Mouse (Mus musculus) MEL (cell line): Measurements from ENCODE around the gene Retsat. TPM values are rescaled to one million over a fixed set of nuclear protein-coding genes. Genes with fewer than 3 reads are reported as not detected.

Experiments used
- DNase-seq: peaks from one replicate; pipeline ENCODE4 v3.0.0; 2011; ENCODE audit warnings: low read depth, low spot score
- H3K27ac ChIP-seq: 2 replicates; pipeline ENCODE4 v1.5.1; 2012; ENCODE audit warnings: low read depth, mild to moderate bottlenecking, control low read depth, low read length, moderate library complexity; ENCODE audit not compliant: control insufficient read depth
- H3K27me3 ChIP-seq, 2 experiments: fragments of 150-350 bp in 1 of 2; sonication (generic) in 1 of 2; 2 replicates each; pipeline ENCODE4 v1.6.1; 2012; ENCODE audit warnings: low read length in 2 of 2, mild to moderate bottlenecking in 2 of 2, improper control_type of control experiment in 1 of 2, moderate library complexity in 1 of 2; ENCODE audit not compliant: insufficient read depth in 2 of 2, control insufficient read depth in 1 of 2
- H3K36me3 ChIP-seq, 2 experiments: 2 replicates each; pipeline ENCODE4 v1.6.1; 2012 to 2014; ENCODE audit warnings: low read length in 2 of 2, improper control_type of control experiment in 1 of 2, inconsistent platforms in 1 of 2, mild to moderate bottlenecking in 1 of 2; ENCODE audit not compliant: insufficient read depth in 2 of 2, control insufficient read depth in 1 of 2
- H3K4me1 ChIP-seq, 2 experiments: fragments of 150-350 bp in 1 of 2; sonication (generic) in 1 of 2; 2 replicates each; pipeline ENCODE4 v1.6.1; 2012; ENCODE audit warnings: low read length in 2 of 2, improper control_type of control experiment in 1 of 2, mild to moderate bottlenecking in 1 of 2; ENCODE audit not compliant: insufficient read depth in 2 of 2, control insufficient read depth in 1 of 2
- H3K4me3 ChIP-seq, 2 experiments: fragments of 150-350 bp in 1 of 2; sonication (generic) in 1 of 2; 2 replicates each; pipeline ENCODE4 v1.5.1; 2012; ENCODE audit warnings: low read depth in 2 of 2, low read length in 2 of 2, mild to moderate bottlenecking in 2 of 2, moderate library complexity in 2 of 2, control low read depth in 1 of 2, improper control_type of control experiment in 1 of 2; ENCODE audit not compliant: control insufficient read depth in 1 of 2, insufficient read depth in 1 of 2
- H3K79me2 ChIP-seq: 2 replicates; pipeline ENCODE4 v1.6.1; 2012; ENCODE audit warnings: mild to moderate bottlenecking, low read length, moderate library complexity; ENCODE audit not compliant: control insufficient read depth, poor library complexity, insufficient read depth
- H3K9ac ChIP-seq: 2 replicates; pipeline ENCODE4 v1.6.1; 2012; ENCODE audit warnings: low read depth, mild to moderate bottlenecking, control low read depth, low read length, moderate library complexity; ENCODE audit not compliant: control insufficient read depth, poor library complexity, severe bottlenecking
- H3K9me3 ChIP-seq: fragments of 150-350 bp; sonication (generic); replicated peaks from 2 replicates; pipeline ENCODE4 v1.6.1; 2012; ENCODE audit warnings: mild to moderate bottlenecking, low read length, improper control_type of control experiment, moderate library complexity; ENCODE audit not compliant: insufficient read depth
- BHLHE40 ChIP-seq: IDR thresholded peaks from 2 replicates; pipeline ENCODE4 v1.6.1; 2012; ENCODE audit warnings: low read depth, mild to moderate bottlenecking, inconsistent platforms, low read length, improper control_type of control experiment, borderline replicate concordance
- CHD2 ChIP-seq: IDR thresholded peaks from 2 replicates; pipeline ENCODE4 v1.6.1; 2011; ENCODE audit warnings: low read length, improper control_type of control experiment
- CTCF ChIP-seq, 3 experiments: IDR thresholded peaks in 2 of 3; conservative IDR thresholded peaks in 1 of 3; 2 replicates each; pipeline ENCODE4 v1.5.1; 2011 to 2012; ENCODE audit warnings: low read length in 3 of 3, low read depth in 2 of 3, mild to moderate bottlenecking in 2 of 3, improper control_type of control experiment in 1 of 3, inconsistent platforms in 1 of 3, mixed read lengths in 1 of 3, moderate library complexity in 1 of 3; ENCODE audit not compliant: control insufficient read depth in 1 of 3, insufficient read depth in 1 of 3, poor library complexity in 1 of 3, severe bottlenecking in 1 of 3
- ELF1 ChIP-seq: IDR thresholded peaks from 2 replicates; pipeline ENCODE4 v1.6.1; 2014; ENCODE audit warnings: low read depth, mild to moderate bottlenecking, inconsistent platforms, low read length, improper control_type of control experiment, moderate library complexity
- EP300 ChIP-seq, 2 experiments: IDR thresholded peaks; 2 replicates each; pipeline ENCODE4 v1.6.1; 2011; ENCODE audit warnings: improper control_type of control experiment in 2 of 2, low read length in 2 of 2, low read depth in 1 of 2, mild to moderate bottlenecking in 1 of 2
- GABPA ChIP-seq: IDR thresholded peaks from 2 replicates; pipeline ENCODE4 v1.6.1; 2012; ENCODE audit warnings: low read depth, mild to moderate bottlenecking, inconsistent platforms, low read length, improper control_type of control experiment, moderate library complexity
- GATA1 ChIP-seq: IDR thresholded peaks from 2 replicates; pipeline ENCODE4 v1.6.1; 2011; ENCODE audit warnings: low read depth, low read length, improper control_type of control experiment
- HCFC1 ChIP-seq: IDR thresholded peaks from 2 replicates; pipeline ENCODE4 v1.6.1; 2012; ENCODE audit warnings: low read depth, mild to moderate bottlenecking, inconsistent platforms, low read length, improper control_type of control experiment, moderate library complexity
- MAZ ChIP-seq: IDR thresholded peaks from 2 replicates; pipeline ENCODE4 v1.6.1; 2012; ENCODE audit warnings: low read depth, mild to moderate bottlenecking, inconsistent platforms, low read length, improper control_type of control experiment
- MXI1 ChIP-seq: IDR thresholded peaks from 2 replicates; pipeline ENCODE4 v1.6.1; 2011; ENCODE audit warnings: mild to moderate bottlenecking, low read depth, low read length, improper control_type of control experiment
- NRF1 ChIP-seq: IDR thresholded peaks from 2 replicates; pipeline ENCODE4 v1.6.1; 2014; ENCODE audit warnings: low read depth, mild to moderate bottlenecking, inconsistent platforms, low read length, improper control_type of control experiment, moderate library complexity; ENCODE audit not compliant: poor library complexity, insufficient read depth, severe bottlenecking
- POLR2AphosphoS5 ChIP-seq: IDR thresholded peaks from 2 replicates; pipeline ENCODE4 v1.6.1; 2012; ENCODE audit warnings: low read depth, borderline replicate concordance, mild to moderate bottlenecking, inconsistent platforms, low read length, moderate library complexity, mixed read lengths
- RAD21 ChIP-seq: IDR thresholded peaks from 2 replicates; pipeline ENCODE4 v1.6.1; 2011; ENCODE audit warnings: mild to moderate bottlenecking, low read depth, low read length, improper control_type of control experiment
- SIN3A ChIP-seq: IDR thresholded peaks from 2 replicates; pipeline ENCODE4 v1.6.1; 2012; ENCODE audit warnings: low read length, improper control_type of control experiment, inconsistent platforms
- SMC3 ChIP-seq: IDR thresholded peaks from 2 replicates; pipeline ENCODE4 v1.6.1; 2011; ENCODE audit warnings: low read depth, low read length, improper control_type of control experiment
- TAL1 ChIP-seq: IDR thresholded peaks from 2 replicates; pipeline ENCODE4 v1.6.1; 2012; ENCODE audit warnings: mild to moderate bottlenecking, inconsistent platforms, low read length, moderate library complexity, mixed read lengths
- USF1 ChIP-seq: IDR thresholded peaks from 2 replicates; pipeline ENCODE4 v1.6.1; 2014; ENCODE audit warnings: low read depth, mild to moderate bottlenecking, inconsistent platforms, low read length, improper control_type of control experiment, moderate library complexity
- USF2 ChIP-seq, 2 experiments: IDR thresholded peaks; 2 replicates each; pipeline ENCODE4 v1.6.1; 2011 to 2012; ENCODE audit warnings: improper control_type of control experiment in 2 of 2, low read length in 2 of 2, borderline replicate concordance in 1 of 2, inconsistent platforms in 1 of 2, low read depth in 1 of 2, mild to moderate bottlenecking in 1 of 2; ENCODE audit not compliant: insufficient read depth in 1 of 2
- ZC3H11A ChIP-seq: IDR thresholded peaks from 2 replicates; pipeline ENCODE4 v1.6.1; 2012; ENCODE audit warnings: low read depth, mild to moderate bottlenecking, inconsistent platforms, low read length, improper control_type of control experiment
- ZKSCAN1 ChIP-seq: IDR thresholded peaks from 2 replicates; pipeline ENCODE4 v1.6.1; 2012; ENCODE audit warnings: low read depth, mild to moderate bottlenecking, inconsistent platforms, low read length, improper control_type of control experiment, moderate library complexity
- ZNF384 ChIP-seq: IDR thresholded peaks from 2 replicates; pipeline ENCODE4 v1.6.1; 2012; ENCODE audit warnings: low read depth, mild to moderate bottlenecking, inconsistent platforms, low read length, improper control_type of control experiment
- polyA plus RNA-seq, 2 experiments: library from polyadenylated mRNA; stranded (reverse) in 1 of 2; unstranded in 1 of 2; fragments of >175 nt in 1 of 2; fragments of >200 nt in 1 of 2; gene quantifications; 2 replicates each; pipeline versions ENCODE4 v1.2.1 to v1.2.4; 2012; ENCODE audit warnings: low replicate concordance in 2 of 2, low read depth in 1 of 2; ENCODE audit not compliant: insufficient read length in 2 of 2, insufficient read depth in 1 of 2, missing spikeins in 1 of 2
- total RNA-seq: library from RNA; depleted of rRNA; stranded (reverse); fragments of 300-350 nt; gene quantifications from 2 replicates; pipeline ENCODE4 v1.2.3, GENCODE M21; 2012

Retsat gene
- total and polyA plus RNA-seq, 3 experiments: 40.3 to 61.5 TPM; not detected in 1

DNA sequence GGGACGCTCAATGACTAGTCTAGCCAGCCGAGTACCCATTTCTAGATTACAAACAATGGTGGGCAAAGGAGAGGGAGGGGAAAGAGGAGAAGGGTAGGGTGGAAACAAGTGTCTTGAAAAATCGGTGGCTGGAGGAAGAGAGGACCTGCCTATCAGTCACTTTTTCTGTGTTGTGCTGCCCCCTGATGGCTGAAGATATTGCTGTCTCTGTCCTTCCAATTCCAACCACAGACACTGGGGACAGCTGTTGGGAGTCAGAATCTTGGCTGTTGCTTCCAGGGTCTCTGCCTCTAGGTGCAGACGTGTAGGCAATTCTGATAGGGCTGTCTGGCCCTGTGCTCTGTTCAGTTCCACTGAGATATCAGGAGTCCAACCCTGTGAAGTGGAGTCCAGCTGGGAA is 32.2 kb upstream of the Retsat start:
- peak; percentile 89 for DNase-seq
- H3K79me2 ChIP-seq: no peaks in the 10 kb centered on the region
- no peak overlapping the region for H3K27ac ChIP-seq
- peaks cover 0 to 4% of the 10 kb centered on the region in 2 experiments; a peak in 2 of 4 replicates for H3K36me3 ChIP-seq
- H3K4me1 ChIP-seq: no peaks in the 10 kb centered on the region
- H3K9me3 ChIP-seq: no peaks in the 10 kb centered on the region
- no peaks in the 10 kb centered on the region for H3K27me3 ChIP-seq
- H3K9ac ChIP-seq: peak overlapping the region; percentile 23
- no peak overlapping the region for H3K4me3 ChIP-seq
- TF ChIP-seq NRF1: 0 out of 2 replicates have a peak, but pooled peaks have one; percentile 12
- TF ChIP-seq ELF1: peak; percentile 56; the same call in 1 of the 2 replicates
- TF ChIP-seq BHLHE40: no peak
- TF ChIP-seq ZC3H11A: peak; percentile 96
- peak; percentile 40; the same call in 1 of the 2 replicates for TF ChIP-seq MAZ
- peak; percentile 75 to 98 (median 83) for TF ChIP-seq CTCF (IDR thresholded peaks at IDR 0.05 in 2 of 3, conservative IDR thresholded peaks at IDR 0.05 in 1 of 3; ENCODE audit: control insufficient read depth in 1 of 3, insufficient read depth in 1 of 3, low read depth in 2 of 3, low read length in 3 of 3, poor library complexity in 1 of 3, severe bottlenecking in 1 of 3)
- TF ChIP-seq ZNF384: 0 out of 2 replicates have a peak, but pooled peaks have one; percentile 14
- peak; percentile 59; the same call in 1 of the 2 replicates for TF ChIP-seq SIN3A
- TF ChIP-seq RAD21: peak; percentile 95
- TF ChIP-seq GABPA: no peak
- peak; percentile 97 for TF ChIP-seq SMC3

DNA sequence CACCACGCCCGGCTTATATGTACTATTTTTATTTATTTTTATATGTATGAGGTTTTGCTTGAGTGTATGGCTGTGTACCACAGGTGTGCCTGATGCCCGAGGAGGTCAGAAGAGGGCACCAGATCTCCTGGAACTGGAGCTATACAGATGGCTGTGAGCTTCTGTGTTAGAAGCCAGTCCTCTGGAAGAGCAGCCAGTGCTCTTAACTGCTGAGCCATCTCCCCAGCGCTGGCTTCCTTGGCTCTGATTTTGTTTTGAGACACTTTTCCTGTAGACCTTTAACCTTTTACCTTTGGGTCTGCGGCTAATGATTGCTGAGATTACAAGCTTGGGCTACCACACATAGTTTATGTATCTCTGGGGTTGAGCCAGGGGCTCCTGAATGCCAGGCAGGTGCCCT is 30.8 kb upstream of the Retsat start:
- Histone ChIP-seq H3K9me3 (no peaks in the 10 kb centered on the region), H3K9ac (no peak overlapping the region), H3K79me2 (no peaks in the 10 kb centered on the region), H3K4me1 (no peaks in the 10 kb centered on the region), H3K36me3 (no peaks in the 10 kb centered on the region), H3K27ac (no peak overlapping the region), H3K27me3 (no peaks in the 10 kb centered on the region), H3K4me3 (no peak overlapping the region)
- no peak for DNase-seq
- TF ChIP-seq USF1 (no peak), EP300 (IDR thresholded peaks at IDR 0.05; ENCODE audit: low read depth in 1 of 2, low read length in 2 of 2) (no peak), HCFC1 (no peak), CTCF (IDR thresholded peaks at IDR 0.05 in 2 of 3, conservative IDR thresholded peaks at IDR 0.05 in 1 of 3; ENCODE audit: control insufficient read depth in 1 of 3, insufficient read depth in 1 of 3, low read depth in 2 of 3, low read length in 3 of 3, poor library complexity in 1 of 3, severe bottlenecking in 1 of 3) (peak in 2 of 3 experiments; percentile 29 to 38; a peak in 4 of 6 replicates), RAD21 (peak; percentile 23), SMC3 (peak; percentile 23; the same call in 1 of the 2 replicates), GATA1 (no peak), ZKSCAN1 (no peak), TAL1 (no peak), MXI1 (no peak), USF2 (IDR thresholded peaks at IDR 0.05; ENCODE audit: borderline replicate concordance in 1 of 2, insufficient read depth in 1 of 2, low read depth in 1 of 2, low read length in 2 of 2) (no peak), POLR2AphosphoS5 (no peak), CHD2 (no peak)
